Mouse (Mus musculus) stomach, postnatal 0 days (tissue): ENCODE results near the gene Mrps6. TPM values are rescaled to one million over a fixed set of nuclear protein-coding genes. Genes with fewer than 3 reads are reported as not detected.
"Not testable (repeated sequence)": the region's sequence is repeated elsewhere in the genome, so short reads cannot be mapped to it uniquely, and the experiment has no call there.

ENCODE experiments used
- ATAC-seq: fragments of 200-750 bp; cut with Nextera tagmentation; 2 replicates; pipeline ENCODE4 v1.8.0; 2017; ENCODE audit not compliant: low FRiP score, low TSS enrichment
- DNase-seq: peaks from one replicate; pipeline ENCODE4 v3.0.0-alpha.2; 2016; ENCODE audit warnings: low spot score
- H3K27ac ChIP-seq: fragments of 300-500 bp; sonication (generic); replicated peaks from 2 replicates; pipeline ENCODE4 v1.5.1; 2014; ENCODE audit warnings: mild to moderate bottlenecking, control low read depth
- H3K27me3 ChIP-seq: fragments of 300-500 bp; sonication (generic); 2 replicates; pipeline ENCODE4 v1.6.1; 2014; ENCODE audit warnings: low read length; ENCODE audit not compliant: control insufficient read depth, insufficient read depth
- H3K36me3 ChIP-seq: fragments of 300-500 bp; sonication (generic); 2 replicates; pipeline ENCODE4 v1.6.1; 2014; ENCODE audit warnings: low read length, mixed read lengths; ENCODE audit not compliant: control insufficient read depth, insufficient read depth
- H3K4me1 ChIP-seq: fragments of 300-500 bp; sonication (generic); replicated peaks from 2 replicates; pipeline ENCODE4 v1.6.1; 2014; ENCODE audit warnings: antibody characterized with exemption; ENCODE audit not compliant: control insufficient read depth, insufficient read depth
- H3K4me2 ChIP-seq: fragments of 300-500 bp; sonication (generic); replicated peaks from 2 replicates; pipeline ENCODE4 v1.6.1; 2014; ENCODE audit warnings: low read depth, mild to moderate bottlenecking, control low read depth, moderate library complexity
- H3K4me3 ChIP-seq: fragments of 300-500 bp; sonication (generic); 2 replicates; pipeline ENCODE4 v1.5.1; 2014; ENCODE audit warnings: low read depth, low read length, control low read depth
- H3K9ac ChIP-seq: fragments of 300-500 bp; sonication (generic); 2 replicates; pipeline ENCODE4 v1.6.1; 2014; ENCODE audit warnings: mild to moderate bottlenecking, low read length, control low read depth, mixed read lengths
- H3K9me3 ChIP-seq: fragments of 300-500 bp; sonication (generic); 2 replicates; pipeline ENCODE4 v1.6.1; 2016; ENCODE audit warnings: low read length; ENCODE audit not compliant: control insufficient read depth
- CTCF ChIP-seq: IDR thresholded peaks from 2 replicates; pipeline ENCODE4 v1.5.1; 2016; ENCODE audit warnings: antibody characterized with exemption, low read depth, mild to moderate bottlenecking, moderate library complexity
- EP300 ChIP-seq: optimal IDR thresholded peaks from 2 replicates; pipeline ENCODE3; 2016; ENCODE audit warnings: antibody characterized with exemption
- WGBS: fragments of 180-500 bp; shearing (Covaris S2); extraction: QIAGEN DNeasy Blood & Tissue Kit; methylation state at CpG from one replicate; pipeline ENCODE4 v1.1.7; 2014; 5-methylcytosine and 5-hydroxymethylcytosine counted together
- polyA plus RNA-seq: library from polyadenylated mRNA; unstranded; fragments of >200 nt; fragmentation: Nextera tagmentation; extraction: Ambion mirVana; gene quantifications from 2 replicates; pipeline ENCODE4 v1.2.1, GENCODE M21; 2015

Gene Mrps6
- polyA plus RNA-seq, 1 experiment from 2014 or later: 91.6 TPM

- no peaks in the 10 kb centered on the region for H3K36me3 ChIP-seq
- no peak for ATAC-seq
- no peak overlapping the region for H3K9ac ChIP-seq
- H3K4me1 ChIP-seq: no peaks in the 10 kb centered on the region; the same call in 1 of the 2 replicates
- WGBS: 85% methylated on average over 5 of the region's 5 CpGs
- TF ChIP-seq EP300 (no peak), CTCF (no peak)
- DNase-seq: no peak
- no peaks in the 10 kb centered on the region for H3K9me3 ChIP-seq
- H3K27me3 ChIP-seq: no peaks in the 10 kb centered on the region
- H3K27ac ChIP-seq: no peak overlapping the region
- H3K4me3 ChIP-seq: no peak overlapping the region
- H3K4me2 ChIP-seq: no peak overlapping the region
These were observed 44.0 kb downstream of the Mrps6 start for GRCm38 (mm10) chr16:92102115-92102514.

DNA sequence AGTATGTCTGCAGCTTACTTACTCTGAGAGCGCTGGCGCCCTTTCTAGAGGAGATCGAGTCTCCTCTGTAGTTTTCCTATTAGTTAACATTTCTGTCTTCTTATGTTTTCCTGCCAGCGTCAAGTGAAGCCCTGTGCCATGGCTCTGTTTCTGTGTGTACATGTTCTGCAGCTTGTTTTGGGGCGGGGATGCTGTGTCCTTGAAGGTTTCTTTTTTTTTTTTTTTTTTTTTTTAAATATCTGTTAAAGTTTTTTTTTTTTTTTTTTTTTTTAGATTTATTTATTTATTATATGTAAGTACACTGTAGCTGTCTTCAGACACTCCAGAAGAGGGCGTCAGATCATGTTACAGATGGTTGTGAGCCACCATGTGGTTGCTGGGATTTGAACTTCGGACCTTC, 44.9 kb downstream of the Mrps6 start:
- H3K27me3 ChIP-seq: not testable (repeated sequence)
- WGBS: 96% methylated on average over 6 of the region's 7 CpGs

DNA sequence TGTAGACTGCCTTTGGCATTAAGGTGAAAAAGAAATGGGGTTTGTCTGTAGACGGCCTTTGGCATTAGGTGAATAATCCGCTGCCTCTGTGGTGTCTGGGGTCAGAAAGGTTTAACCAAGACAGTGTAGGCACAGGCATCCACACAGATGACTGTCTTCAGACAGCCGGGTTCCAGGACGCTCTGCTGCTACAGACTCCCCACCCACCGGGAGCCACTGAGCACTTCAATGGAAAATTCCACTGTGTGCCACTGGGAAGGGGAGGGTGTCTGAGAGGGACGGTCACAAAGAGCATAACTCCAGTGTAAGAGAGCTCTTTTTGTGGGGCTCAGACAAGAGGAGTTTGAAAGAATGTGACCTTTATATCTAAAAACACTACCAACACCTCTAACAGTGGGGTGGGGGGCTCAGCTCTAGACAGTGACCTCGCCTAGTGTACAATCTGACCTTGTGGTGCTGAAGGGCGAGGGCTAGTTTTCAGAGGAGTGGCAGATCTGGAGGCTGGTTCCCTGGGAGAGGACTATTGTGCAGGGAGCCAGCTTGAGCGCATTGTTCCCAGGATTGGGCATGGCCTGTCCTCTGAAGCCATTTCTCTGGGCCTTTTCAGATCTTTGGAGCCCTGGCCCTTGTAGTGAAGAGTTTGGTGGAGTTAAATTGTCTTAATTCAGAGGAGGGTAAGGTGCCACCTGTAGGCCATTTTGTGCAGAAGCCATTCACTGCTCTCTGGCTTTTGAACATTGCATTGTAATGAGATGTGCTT, 45.7 kb downstream of the Mrps6 start:
- ATAC-seq (no peak), DNase-seq (no peak)
- Histone ChIP-seq H3K4me1 (no peaks in the 10 kb centered on the region; the same call in 1 of the 2 replicates), H3K36me3 (no peaks in the 10 kb centered on the region), H3K4me2 (no peak overlapping the region), H3K9me3 (no peaks in the 10 kb centered on the region), H3K27me3 (no peaks in the 10 kb centered on the region), H3K9ac (no peak overlapping the region), H3K4me3 (no peak overlapping the region), H3K27ac (no peak overlapping the region)
- WGBS: 60% methylated on average over 9 of the region's 9 CpGs
- TF ChIP-seq CTCF: peak; percentile 47
- no peak for TF ChIP-seq EP300

More for the DNA sequence above, 44.9 kb downstream of the Mrps6 start:
- H3K9ac ChIP-seq, ATAC-seq, H3K4me3 ChIP-seq, H3K4me2 ChIP-seq, H3K9me3 ChIP-seq, H3K27ac ChIP-seq, DNase-seq, H3K4me1 ChIP-seq, H3K36me3 ChIP-seq: not testable (repeated sequence)

- Histone ChIP-seq H3K4me3 (no peak overlapping the region), H3K36me3 (no peaks in the 10 kb centered on the region), H3K4me2 (no peak overlapping the region), H3K9me3 (no peaks in the 10 kb centered on the region), H3K27me3 (no peaks in the 10 kb centered on the region), H3K4me1 (no peaks in the 10 kb centered on the region; the same call in 1 of the 2 replicates), H3K9ac (no peak overlapping the region), H3K27ac (no peak overlapping the region)
- TF ChIP-seq EP300 (no peak), CTCF (no peak)
- 97% methylated on average over 2 of the region's 2 CpGs for WGBS
- DNase-seq: no peak
- ATAC-seq: no peak
These were observed 46.2 kb downstream of the Mrps6 start for GRCm38 (mm10) chr16:92104332-92104590.

DNA sequence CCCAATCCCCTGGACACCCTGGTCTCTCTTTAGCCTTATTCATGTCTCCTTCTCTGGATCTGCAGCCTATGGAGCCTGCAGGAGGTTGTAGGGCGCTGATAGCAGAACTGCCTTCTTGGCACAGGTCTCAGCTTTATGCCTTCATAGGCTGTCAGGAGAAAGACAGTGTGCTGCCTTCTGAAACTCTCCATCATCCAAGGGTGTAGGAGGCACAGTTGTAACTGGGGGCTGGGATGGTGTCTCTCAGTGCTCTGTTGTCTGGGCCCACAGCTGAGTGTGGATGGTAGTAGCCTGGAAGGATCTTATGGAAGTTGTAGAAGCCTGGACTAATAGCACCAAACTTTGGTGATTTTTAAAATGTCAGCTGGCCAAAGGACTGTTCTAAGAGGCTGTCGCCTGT, 46.9 kb downstream of the Mrps6 start:
- Histone ChIP-seq H3K9me3 (no peaks in the 10 kb centered on the region), H3K27ac (no peak overlapping the region), H3K9ac (no peak overlapping the region), H3K4me2 (no peak overlapping the region), H3K36me3 (no peaks in the 10 kb centered on the region), H3K4me3 (no peak overlapping the region), H3K27me3 (no peaks in the 10 kb centered on the region), H3K4me1 (no peaks in the 10 kb centered on the region; the same call in 1 of the 2 replicates)
- DNase-seq: no peak
- no peak for TF ChIP-seq CTCF
- TF ChIP-seq EP300: no peak
- WGBS: 95% methylated on average over 2 of the region's 2 CpGs
- no peak for ATAC-seq

DNA sequence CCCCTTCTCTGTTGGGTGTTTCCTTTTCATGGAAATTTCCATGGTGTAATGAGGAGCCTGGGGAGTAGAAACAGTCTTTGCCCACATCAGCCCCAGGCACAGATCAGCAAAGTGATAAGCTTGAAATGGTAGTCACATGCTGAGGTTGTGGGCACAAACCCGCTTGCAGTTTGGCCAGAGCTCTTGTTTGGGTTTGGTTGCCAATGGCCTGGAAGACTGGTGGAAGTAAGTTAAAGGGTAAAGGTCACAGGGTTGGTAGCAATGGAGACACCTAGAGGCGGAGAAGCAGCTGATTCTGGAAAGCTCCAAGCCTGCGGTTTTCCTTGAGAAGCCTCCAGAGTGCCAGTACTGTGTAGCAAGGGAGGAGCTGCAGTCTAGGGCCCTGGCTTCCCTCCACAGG, 47.6 kb downstream of the Mrps6 start:
- no peak for ATAC-seq
- no peak overlapping the region for H3K27ac ChIP-seq
- H3K9ac ChIP-seq: no peak overlapping the region
- TF ChIP-seq EP300: no peak
- TF ChIP-seq CTCF: no peak
- H3K9me3 ChIP-seq: no peaks in the 10 kb centered on the region
- no peak overlapping the region for H3K4me3 ChIP-seq
- no peaks in the 10 kb centered on the region; the same call in 1 of the 2 replicates for H3K4me1 ChIP-seq
- 69% methylated on average over 3 of the region's 3 CpGs for WGBS
- H3K36me3 ChIP-seq: no peaks in the 10 kb centered on the region
- DNase-seq: no peak
- H3K4me2 ChIP-seq: no peak overlapping the region
- H3K27me3 ChIP-seq: no peaks in the 10 kb centered on the region
